Mouse (Mus musculus): Measurements from ENCODE around the gene Zcchc24. TPM values are rescaled to one million over a fixed set of nuclear protein-coding genes. Genes with fewer than 3 reads are reported as not detected.

The Zcchc24 gene
- polyA plus RNA-seq, 1 experiment from 2014 or later = 17.3 TPM

DNA sequence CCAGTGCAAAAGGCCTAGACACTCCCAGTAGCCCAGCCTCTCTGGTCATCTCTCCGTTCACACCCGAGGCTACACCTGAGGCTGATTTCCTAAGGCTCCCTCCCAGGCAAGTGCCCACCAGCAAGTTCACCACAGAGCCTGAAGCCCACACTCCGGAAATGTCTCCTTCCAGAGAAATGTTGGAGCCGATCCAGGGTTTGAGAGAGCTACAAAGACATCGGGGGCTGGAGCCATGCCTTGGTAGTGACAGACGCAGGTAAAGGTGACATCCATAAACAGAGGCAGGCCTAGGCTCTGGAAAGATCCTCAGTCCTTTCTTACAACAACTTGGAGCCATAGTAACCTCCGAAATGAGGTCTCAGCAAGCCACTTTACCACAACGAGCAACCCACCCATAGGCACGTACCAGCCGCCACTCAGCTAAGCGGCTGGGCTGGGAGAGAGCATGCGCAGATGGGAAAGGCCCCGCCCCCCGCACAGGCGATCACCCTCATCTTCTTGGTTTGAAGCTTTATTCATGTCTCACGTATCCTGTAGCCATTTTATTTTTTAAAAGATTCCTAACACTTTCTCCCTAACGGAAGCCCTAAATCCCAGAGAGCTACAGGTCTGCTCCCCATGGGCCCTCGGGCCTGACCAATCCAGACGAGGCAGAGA lies 103.4 kb downstream of the Zcchc24 start:
- Histone ChIP-seq H3K27me3 (ENCODE audit: insufficient read depth, low read length) (no peaks in the 10 kb centered on the region), H3K9ac (replicated peaks; ENCODE audit: low read length) (no peak overlapping the region), H3K36me3 (ENCODE audit: insufficient read depth, low read length) (peaks cover 67% of the 10 kb centered on the region), H3K27ac (ENCODE audit: low read length) (no peak overlapping the region), H3K4me3 (ENCODE audit: low read length) (no peak overlapping the region), H3K9me3 (ENCODE audit: low read length) (no peaks in the 10 kb centered on the region), H3K4me2 (replicated peaks; ENCODE audit: low read depth, low read length) (no peak overlapping the region), H3K4me1 (ENCODE audit: insufficient read depth, low read length) (no peaks in the 10 kb centered on the region)
- ATAC-seq (ENCODE audit: low FRiP score, low TSS enrichment) = no peak
- 81% methylated on average over 19 of the region's 19 CpGs for WGBS

DNA sequence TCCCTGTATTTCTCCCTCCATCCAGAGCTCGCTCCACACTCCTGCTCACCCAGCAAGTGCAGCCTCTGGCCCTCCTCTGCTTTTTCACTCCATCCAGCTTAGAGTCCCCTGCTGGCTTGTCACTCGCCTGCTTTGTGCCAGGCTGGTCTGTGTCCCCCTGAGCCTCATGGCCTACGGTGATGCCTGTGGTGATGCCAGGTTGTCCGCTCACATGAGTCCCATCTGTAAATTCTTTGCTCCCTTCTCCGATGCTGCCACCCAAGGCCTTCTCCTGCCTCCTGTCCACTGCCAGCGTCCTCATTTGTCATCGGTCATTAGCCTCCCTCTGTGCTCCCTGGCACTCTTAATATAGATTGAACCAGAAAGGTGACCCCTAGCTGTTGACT lies 104.5 kb downstream of the Zcchc24 start:
- Histone ChIP-seq H3K4me3 (ENCODE audit: low read length) (no peak overlapping the region), H3K36me3 (ENCODE audit: insufficient read depth, low read length) (peaks cover 78% of the 10 kb centered on the region), H3K4me2 (replicated peaks; ENCODE audit: low read depth, low read length) (no peak overlapping the region), H3K27ac (ENCODE audit: low read length) (no peak overlapping the region), H3K9me3 (ENCODE audit: low read length) (no peaks in the 10 kb centered on the region), H3K9ac (replicated peaks; ENCODE audit: low read length) (no peak overlapping the region), H3K27me3 (ENCODE audit: insufficient read depth, low read length) (no peaks in the 10 kb centered on the region), H3K4me1 (ENCODE audit: insufficient read depth, low read length) (no peaks in the 10 kb centered on the region)
- no peak for ATAC-seq (ENCODE audit: low FRiP score, low TSS enrichment)
- 74% methylated on average over 7 of the region's 7 CpGs for WGBS

DNA sequence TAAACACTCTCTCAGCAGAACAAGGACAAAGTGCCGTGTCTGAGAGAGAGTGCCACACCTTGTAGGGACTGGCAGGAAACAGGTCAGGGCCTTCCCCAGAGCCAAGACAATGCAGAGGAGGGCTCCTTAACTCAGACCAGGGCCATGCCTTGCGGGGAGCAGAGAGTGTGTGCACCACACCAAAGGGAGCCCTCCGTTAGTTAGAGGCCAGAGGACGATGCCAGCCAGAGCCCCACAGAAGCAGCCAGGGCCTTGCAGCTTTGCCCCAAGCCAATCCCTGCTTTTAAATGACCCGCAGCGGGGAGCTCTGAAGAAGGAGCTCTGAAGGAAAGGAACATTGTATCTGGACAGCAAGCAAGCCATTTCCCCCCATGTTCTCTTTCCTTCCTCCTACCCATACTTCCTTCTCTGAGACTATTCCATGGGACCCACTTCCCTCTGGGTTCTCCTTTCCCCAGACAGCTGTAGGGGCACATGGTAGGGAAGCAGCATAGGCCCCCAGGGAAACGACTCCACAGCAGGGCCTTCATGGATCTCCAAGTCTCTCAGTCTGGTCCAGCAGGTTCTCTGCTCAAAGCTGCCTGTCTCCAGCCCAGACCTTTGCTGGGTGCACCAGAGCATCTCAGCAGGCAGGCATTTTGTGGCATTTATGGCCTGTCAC lies 105.1 kb downstream of the Zcchc24 start:
- WGBS = 81% methylated on average over 7 of the region's 7 CpGs
- peaks cover 79% of the 10 kb centered on the region for H3K36me3 ChIP-seq (ENCODE audit: insufficient read depth, low read length)
- H3K27ac ChIP-seq (ENCODE audit: low read length) = no peak overlapping the region
- no peaks in the 10 kb centered on the region for H3K4me1 ChIP-seq (ENCODE audit: insufficient read depth, low read length)
- H3K9me3 ChIP-seq (ENCODE audit: low read length) = no peaks in the 10 kb centered on the region
- no peak overlapping the region for H3K4me3 ChIP-seq (ENCODE audit: low read length)
- no peaks in the 10 kb centered on the region for H3K27me3 ChIP-seq (ENCODE audit: insufficient read depth, low read length)
- no peak for ATAC-seq (ENCODE audit: low FRiP score, low TSS enrichment)
- no peak overlapping the region for H3K4me2 ChIP-seq (replicated peaks; ENCODE audit: low read depth, low read length)
- H3K9ac ChIP-seq (replicated peaks; ENCODE audit: low read length) = no peak overlapping the region

Other genes starting within 250 kb of the Zcchc24 start
- 42.4 and 55.5 TPM in 2 replicates for gene Ppif, start 74.9 kb downstream of the Zcchc24 start, polyA plus RNA-seq (2015; fragmentation: Nextera tagmentation; extraction: Ambion mirVana)
- 65.8 and 67.9 TPM in 2 replicates for gene Anxa11, start 73.1 kb upstream of the Zcchc24 start, polyA plus RNA-seq (2015; fragmentation: Nextera tagmentation; extraction: Ambion mirVana)
- 1.6 TPM in 1 of 2 replicates, not detected in the other for gene Plac9a, start 134.1 kb upstream of the Zcchc24 start, polyA plus RNA-seq (2015; fragmentation: Nextera tagmentation; extraction: Ambion mirVana)
- 1.5 and 2.2 TPM in 2 replicates for gene Tmem254a, start 158.6 kb upstream of the Zcchc24 start, polyA plus RNA-seq (2015; fragmentation: Nextera tagmentation; extraction: Ambion mirVana)
- 0.17 TPM in 1 of 2 replicates, not detected in the other for gene Cphx1, start 169.3 kb upstream of the Zcchc24 start, polyA plus RNA-seq (2015; fragmentation: Nextera tagmentation; extraction: Ambion mirVana)
- gene Duxbl1, start 209.5 kb upstream of the Zcchc24 start, polyA plus RNA-seq (2015; fragmentation: Nextera tagmentation; extraction: Ambion mirVana) = 1.0 and 1.1 TPM in 2 replicates